Mouse (Mus musculus): ENCODE measurements around the gene Prkcb. TPM values are rescaled to one million over a fixed set of nuclear protein-coding genes. Genes with fewer than 3 reads are reported as not detected.

Prkcb gene
- polyA plus RNA-seq, 1 experiment from 2014 or later, result 3.3 TPM

DNA sequence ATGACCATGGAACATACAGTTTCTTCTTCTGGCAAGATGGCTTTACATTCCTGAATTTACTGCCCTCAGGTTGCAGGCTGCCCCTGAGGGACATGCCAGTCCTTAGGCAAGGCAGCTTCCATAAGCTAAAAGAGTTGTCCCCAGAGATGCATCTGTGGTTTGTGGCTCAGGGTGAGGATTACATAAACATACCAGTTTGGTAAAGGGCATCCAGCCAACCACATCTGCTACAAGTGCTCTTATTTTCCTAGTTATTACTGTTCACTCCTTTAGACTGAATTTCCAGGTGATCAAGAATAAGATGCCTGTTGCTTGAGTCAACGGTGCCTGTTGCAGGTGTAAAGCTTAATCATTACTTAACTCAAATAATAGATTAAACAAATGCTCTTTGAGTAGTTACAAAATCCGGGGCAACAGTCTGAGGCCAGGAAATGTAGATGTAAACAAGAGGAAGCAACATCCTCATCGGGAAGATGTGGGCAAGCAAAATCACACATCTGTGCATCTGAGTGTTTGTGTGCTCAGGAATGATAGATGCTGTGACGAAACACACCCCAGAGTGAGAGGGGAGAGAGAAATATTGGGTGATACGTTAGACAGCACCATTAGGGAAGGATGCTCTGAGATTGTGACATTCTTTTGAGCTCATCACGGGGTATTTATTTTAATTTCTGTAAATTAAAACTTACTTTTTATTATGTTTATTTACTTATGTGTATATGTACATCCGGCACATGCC, 376.9 kb downstream of the Prkcb start:
- Histone ChIP-seq H3K36me3 (no peaks in the 10 kb centered on the region), H3K4me1 (replicated peaks) (peaks cover under 1% of the 10 kb centered on the region), H3K27ac (no peak overlapping the region), H3K27me3 (peaks cover 10% of the 10 kb centered on the region), H3K4me3 (no peak overlapping the region), H3K4me2 (no peak overlapping the region), H3K9ac (no peak overlapping the region), H3K9me3 (replicated peaks) (no peaks in the 10 kb centered on the region)
- ATAC-seq (replicated peaks; ENCODE audit: insufficient number of reproducible peaks, insufficient read depth, low FRiP score, low read depth), result no peak
- 64% methylated on average over 7 of the region's 7 CpGs for WGBS

DNA sequence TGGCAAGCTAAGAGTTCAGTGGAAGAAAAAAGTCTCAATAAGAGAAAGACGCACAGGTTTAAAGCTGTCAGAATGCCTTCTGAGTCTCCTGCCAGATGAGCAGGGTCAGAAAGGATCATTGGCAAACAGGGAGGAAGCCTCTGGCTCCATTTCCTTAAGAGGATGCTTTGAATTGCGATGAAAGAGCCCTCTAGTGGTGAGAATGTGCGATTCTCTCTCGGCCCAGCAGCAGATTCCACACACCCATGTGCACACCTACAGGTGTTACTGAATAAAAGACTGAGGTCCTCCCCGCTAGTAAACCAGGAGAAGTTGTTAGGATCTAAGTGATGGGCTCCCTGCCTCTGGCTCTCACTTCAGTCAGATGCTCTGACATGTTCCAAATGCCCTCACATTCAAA, 379.4 kb downstream of the Prkcb start:
- Histone ChIP-seq H3K27me3 (peaks cover 30% of the 10 kb centered on the region), H3K9ac (no peak overlapping the region), H3K36me3 (no peaks in the 10 kb centered on the region), H3K27ac (no peak overlapping the region), H3K4me3 (no peak overlapping the region), H3K9me3 (replicated peaks) (no peaks in the 10 kb centered on the region), H3K4me2 (no peak overlapping the region), H3K4me1 (replicated peaks) (peaks cover 3% of the 10 kb centered on the region)
- WGBS, result 25% methylated on average over 5 of the region's 5 CpGs
- ATAC-seq (replicated peaks; ENCODE audit: insufficient number of reproducible peaks, insufficient read depth, low FRiP score, low read depth), result no peak

DNA sequence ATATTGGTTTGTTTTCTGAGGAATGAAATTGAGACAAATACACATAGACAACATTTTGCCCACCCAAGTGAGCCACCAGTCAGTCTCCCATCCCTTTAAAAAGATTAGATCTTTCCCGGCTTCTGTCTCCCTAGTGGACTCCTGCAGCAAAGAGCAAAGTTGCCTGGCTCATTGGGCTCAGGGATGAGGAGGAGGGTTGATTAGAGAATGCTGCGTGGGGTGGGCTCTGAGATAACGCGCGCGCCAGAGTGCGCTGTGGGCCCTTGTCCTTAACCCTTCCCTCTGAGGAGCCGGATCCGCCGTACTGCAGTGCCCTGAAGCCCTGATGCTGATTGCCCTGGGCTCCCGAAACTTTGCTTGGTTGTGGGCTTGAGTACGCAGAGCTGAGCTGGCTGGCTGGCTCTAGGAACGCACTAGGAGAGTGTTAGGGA, 381.9 kb downstream of the Prkcb start, which contains the start of gene Cacng3:
Gene Cacng3, plus strand, starts transcription at position 51 of the 431 bp plus-strand sequence.
- Histone ChIP-seq H3K4me3 (no peak within 1 kb of the TSS), H3K27ac (no peak within 1 kb of the TSS), H3K4me1 (replicated peaks) (peaks cover 3% of the 10 kb centered on the region), H3K4me2 (peak within 1 kb of the TSS; percentile 42), H3K9ac (no peak within 1 kb of the TSS), H3K27me3 (peaks cover 40% of the 10 kb centered on the region), H3K9me3 (replicated peaks) (no peaks in the 10 kb centered on the region), H3K36me3 (no peaks in the 10 kb centered on the region)
- 4% methylated on average over 13 of the region's 13 CpGs for WGBS
- no peak; the same call in 1 of the 2 replicates for ATAC-seq (replicated peaks; ENCODE audit: insufficient number of reproducible peaks, insufficient read depth, low FRiP score, low read depth)

DNA sequence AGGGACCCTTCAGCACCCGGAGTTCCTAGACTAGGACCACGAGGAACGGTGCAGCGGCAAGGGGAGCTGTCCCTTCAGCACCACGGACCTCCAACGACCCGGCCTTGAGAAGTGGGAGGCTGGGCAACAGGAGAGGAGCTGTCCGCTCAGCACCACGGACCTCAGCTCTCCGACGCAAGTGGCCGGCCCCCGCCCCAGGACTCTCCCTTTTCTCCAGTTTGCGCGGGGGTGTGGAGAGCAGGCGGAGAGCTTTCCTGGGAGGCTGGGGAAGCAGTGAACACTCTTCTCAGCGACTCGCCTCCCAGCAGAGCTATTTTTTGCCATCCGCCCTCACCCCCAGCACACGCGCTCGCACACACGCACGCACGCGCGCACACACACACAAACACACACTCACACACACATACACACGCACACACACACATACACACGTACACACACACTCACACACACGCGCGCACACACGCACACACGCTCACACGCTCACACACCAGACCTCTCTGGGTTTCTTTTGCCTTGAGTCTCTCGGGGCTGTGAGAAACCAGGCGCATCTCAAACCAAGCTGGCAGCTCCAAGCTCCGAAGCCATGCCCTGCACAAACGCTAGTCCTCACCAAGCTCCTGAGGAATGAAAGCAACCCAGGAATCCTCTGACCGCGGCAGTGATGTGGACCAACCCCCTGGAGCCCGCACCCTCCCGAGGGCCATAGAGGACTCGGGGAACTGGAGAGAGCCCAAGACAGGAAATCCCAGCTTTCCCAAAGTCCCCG, 382.5 kb downstream of the Prkcb start:
- Histone ChIP-seq H3K27me3 (peaks cover 40% of the 10 kb centered on the region), H3K27ac (no peak overlapping the region), H3K36me3 (no peaks in the 10 kb centered on the region), H3K4me2 (peak overlapping the region; percentile 42), H3K4me1 (replicated peaks) (peaks cover 3% of the 10 kb centered on the region), H3K9ac (no peak overlapping the region), H3K4me3 (no peak overlapping the region), H3K9me3 (replicated peaks) (no peaks in the 10 kb centered on the region)
- WGBS, result 10% methylated on average over 45 of the region's 45 CpGs
- ATAC-seq (replicated peaks; ENCODE audit: insufficient number of reproducible peaks, insufficient read depth, low FRiP score, low read depth), result peak; percentile 83

DNA sequence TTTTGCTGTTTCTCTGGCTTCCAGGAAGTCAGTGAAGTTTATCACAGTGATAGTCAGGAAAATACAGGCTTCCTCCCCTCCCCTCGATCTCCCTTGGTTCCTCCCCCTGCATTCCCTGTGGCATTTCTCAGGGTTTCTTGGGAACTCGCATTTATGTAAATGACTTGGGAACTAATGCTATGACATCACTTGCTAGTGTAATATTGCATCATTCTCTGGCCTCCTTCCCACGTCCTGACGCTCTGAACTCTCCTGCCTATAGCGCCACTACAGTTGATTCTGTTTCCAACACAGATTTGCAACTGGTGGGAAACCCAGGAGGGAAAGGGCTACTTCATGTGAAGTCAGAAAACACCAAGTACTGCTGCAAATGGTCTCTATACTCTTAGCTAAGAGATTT, 384.4 kb downstream of the Prkcb start:
- peaks cover 40% of the 10 kb centered on the region for H3K27me3 ChIP-seq
- no peak overlapping the region for H3K4me3 ChIP-seq
- WGBS, result 31% methylated on average over 5 of the region's 5 CpGs
- H3K9ac ChIP-seq, result no peak overlapping the region
- no peak overlapping the region for H3K4me2 ChIP-seq
- ATAC-seq (replicated peaks; ENCODE audit: insufficient number of reproducible peaks, insufficient read depth, low FRiP score, low read depth), result no peak
- H3K27ac ChIP-seq, result no peak overlapping the region
- no peaks in the 10 kb centered on the region for H3K36me3 ChIP-seq
- peaks cover 3% of the 10 kb centered on the region for H3K4me1 ChIP-seq (replicated peaks)
- H3K9me3 ChIP-seq (replicated peaks), result no peaks in the 10 kb centered on the region

DNA sequence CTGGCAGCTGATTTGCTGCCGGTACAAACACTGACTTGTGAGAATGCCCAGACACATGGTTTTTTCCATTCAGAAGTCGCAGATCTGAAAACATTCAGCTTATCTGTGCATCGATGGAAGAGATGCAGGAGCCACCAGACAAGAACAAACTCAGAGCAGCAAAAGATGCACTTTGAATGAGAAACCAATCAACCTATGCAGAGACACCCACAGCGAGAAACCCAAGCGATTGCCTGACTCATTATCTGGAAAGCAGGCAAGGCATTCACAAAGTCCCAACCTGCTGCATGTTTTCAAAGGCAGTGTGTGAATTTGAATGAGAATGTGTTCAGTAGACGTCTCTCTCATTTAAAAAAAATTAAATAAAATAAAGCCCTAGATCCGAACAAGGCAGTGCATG, 386.7 kb downstream of the Prkcb start:
- Histone ChIP-seq H3K9ac (no peak overlapping the region), H3K27ac (no peak overlapping the region), H3K36me3 (no peaks in the 10 kb centered on the region), H3K27me3 (peaks cover 33% of the 10 kb centered on the region), H3K9me3 (replicated peaks) (no peaks in the 10 kb centered on the region), H3K4me3 (no peak overlapping the region), H3K4me1 (replicated peaks) (peaks cover 3% of the 10 kb centered on the region), H3K4me2 (no peak overlapping the region)
- WGBS, result 70% methylated on average over 7 of the region's 7 CpGs
- ATAC-seq (replicated peaks; ENCODE audit: insufficient number of reproducible peaks, insufficient read depth, low FRiP score, low read depth), result no peak

Other genes with a start within 250 kb of the Prkcb start
- gene Ubfd1, start 221.6 kb upstream of the Prkcb start, polyA plus RNA-seq (2015; fragmentation: Nextera tagmentation; extraction: Ambion mirVana), result 40.2 and 48.9 TPM in 2 replicates
- 35.5 and 39.5 TPM in 2 replicates for gene Ears2, start 221.5 kb upstream of the Prkcb start, polyA plus RNA-seq (2015; fragmentation: Nextera tagmentation; extraction: Ambion mirVana)
- 1,227 and 1,553 TPM in 2 replicates for gene Ndufab1, start 186.9 kb upstream of the Prkcb start, polyA plus RNA-seq (2015; fragmentation: Nextera tagmentation; extraction: Ambion mirVana)
- 7.5 and 9.7 TPM in 2 replicates for gene Palb2, start 155.8 kb upstream of the Prkcb start, polyA plus RNA-seq (2015; fragmentation: Nextera tagmentation; extraction: Ambion mirVana)
- 64.9 and 78.5 TPM in 2 replicates for gene Dctn5, start 155.7 kb upstream of the Prkcb start, polyA plus RNA-seq (2015; fragmentation: Nextera tagmentation; extraction: Ambion mirVana)
- 74.9 and 93.3 TPM in 2 replicates for gene Plk1, start 129.3 kb upstream of the Prkcb start, polyA plus RNA-seq (2015; fragmentation: Nextera tagmentation; extraction: Ambion mirVana)
- 0.06 and 0.24 TPM in 2 replicates for gene Ern2, start 102.5 kb upstream of the Prkcb start, polyA plus RNA-seq (2015; fragmentation: Nextera tagmentation; extraction: Ambion mirVana)
- gene Chp2, start 69.3 kb upstream of the Prkcb start, polyA plus RNA-seq (2015; fragmentation: Nextera tagmentation; extraction: Ambion mirVana), result 0.49 and 0.65 TPM in 2 replicates